Mouse (Mus musculus) Patski (cell line): Measurements from ENCODE around the gene Sf3a2. TPM values are rescaled to one million over a fixed set of nuclear protein-coding genes. Genes with fewer than 3 reads are reported as not detected.

ENCODE experiments used
- ATAC-seq: fragments of 100-300 bp; one replicate; pipeline ENCODE4 v1.8.0; 2021
- CTCF ChIA-PET: fragments of 350-600 bp; sonication (Branson Sonifier 250); formaldehyde crosslinking; loops from one replicate; lab custom pipeline; 2022; ENCODE audit warnings: inconsistent platforms; lab: Charles Lee
- POLR2A ChIA-PET: fragments of 350-600 bp; sonication (Branson Sonifier 250); formaldehyde crosslinking; loops from one replicate; lab custom pipeline; 2022; ENCODE audit warnings: antibody characterized with exemption, inconsistent platforms; lab: Charles Lee
- DNase-seq: peaks from one replicate; pipeline ENCODE4 v3.0.0-alpha.2; 2011; ENCODE audit warnings: low read depth, low spot score
- H3K27me3 ChIP-seq: fragments of 371-371 bp; one replicate; pipeline ENCODE4 v1.5.1; 2021
- CTCF ChIP-seq: fragments of 100-300 bp; IDR thresholded peaks from one replicate; pipeline ENCODE4 v1.5.1; 2021
- in situ Hi-C: fragments of 300-500 bp; cut with MboI; formaldehyde crosslinking; loops from 3 replicates; pipeline ENCODE4 v1.11.1; 2018; ENCODE audit warnings: low pct_unique_long_range_greater_than_20kb, mixed read lengths
- polyA plus RNA-seq: library from polyadenylated mRNA; unstranded; gene quantifications from one replicate; pipeline ENCODE4 v1.2.3, GENCODE M21; 2021

The Sf3a2 gene
- polyA plus RNA-seq, 1 experiment from 2014 or later, result 66.7 TPM

DNA sequence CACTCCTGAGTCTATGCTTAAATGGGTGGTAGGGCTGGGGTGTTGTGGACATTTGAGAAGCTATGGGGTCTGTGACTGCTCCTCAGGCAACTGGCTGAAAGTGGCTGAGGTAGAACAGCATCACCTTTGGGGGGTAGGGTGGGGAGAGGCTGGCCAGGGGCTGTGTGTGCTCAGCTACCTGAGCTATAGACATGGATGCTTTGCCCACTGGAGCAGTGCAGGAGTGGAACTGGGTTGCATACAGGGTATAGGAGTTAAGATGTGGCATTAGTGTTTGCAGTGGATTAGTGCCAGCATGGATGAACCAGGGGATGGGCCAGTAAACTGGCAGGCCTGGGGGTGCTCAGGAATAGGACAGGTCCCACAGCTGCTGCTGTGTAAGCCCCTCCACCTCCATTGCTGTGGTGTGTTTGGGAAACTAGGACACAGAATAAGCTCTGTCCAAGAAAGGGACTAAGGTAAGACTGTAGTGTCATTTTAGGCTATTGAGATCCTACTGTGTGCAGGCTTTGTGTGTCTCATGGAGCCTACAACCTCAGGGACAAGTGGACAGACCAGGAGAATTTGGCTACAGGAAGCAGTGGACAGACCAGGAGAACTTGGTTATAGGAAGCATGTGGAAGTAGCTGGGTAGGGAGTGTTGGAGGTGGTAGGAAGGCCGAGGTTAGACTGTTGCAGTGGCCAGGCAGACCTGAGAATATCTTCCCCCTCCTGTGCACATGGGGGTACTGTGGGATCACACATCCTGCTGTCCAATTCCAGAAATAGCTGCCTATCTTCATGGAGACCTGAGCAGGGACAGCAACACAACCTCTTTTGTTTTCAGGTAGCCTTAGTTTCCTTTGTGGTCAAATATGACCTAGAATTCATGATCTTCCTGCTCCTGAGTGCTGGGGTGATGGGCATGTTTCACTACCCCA is 31.6 kb downstream of the Sf3a2 start:
- in situ Hi-C loops, result no loop called here
- DNase-seq (no peak), ATAC-seq (no peak)
- POLR2A ChIA-PET, result interaction anchor here (1.0 to 1.8 kb wide), 3 partner anchors 29 to 66 kb away, joined by 3 to 8 read pairs (median 3); no protein-coding TSS in a partner anchor
- CTCF ChIA-PET, result interaction anchor here (1.2 to 1.4 kb wide), 4 partner anchors 38 to 81 kb away, joined by 3 to 4 read pairs (median 3); no protein-coding TSS in a partner anchor
- H3K27me3 ChIP-seq, result no peaks in the 10 kb centered on the region
- no peak for TF ChIP-seq CTCF

DNA sequence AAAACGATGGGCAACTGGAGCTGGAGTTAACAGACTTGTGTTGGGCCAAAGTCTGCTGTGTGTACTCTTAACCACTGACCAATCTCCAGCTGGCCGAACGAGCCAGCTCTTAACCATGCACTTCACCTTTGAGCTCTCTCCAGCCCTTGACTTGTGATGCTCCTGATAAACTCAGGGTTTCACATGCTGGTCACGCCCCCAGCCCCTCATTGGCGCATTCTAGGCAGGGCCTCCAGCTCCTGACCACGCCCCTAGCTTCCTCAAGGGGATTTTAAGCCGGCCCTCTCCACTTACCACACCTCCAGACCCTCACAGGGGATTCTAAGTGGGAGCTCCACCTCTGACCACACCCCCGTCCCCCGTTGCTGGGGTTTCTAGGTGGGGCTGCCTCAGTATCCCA is 33.1 kb downstream of the Sf3a2 start:
- TF ChIP-seq CTCF, result no peak
- POLR2A ChIA-PET, result interaction anchor here (1.8 kb wide), 1 partner anchor 27 kb away, joined by 8 read pairs; no protein-coding TSS in a partner anchor

DNA sequence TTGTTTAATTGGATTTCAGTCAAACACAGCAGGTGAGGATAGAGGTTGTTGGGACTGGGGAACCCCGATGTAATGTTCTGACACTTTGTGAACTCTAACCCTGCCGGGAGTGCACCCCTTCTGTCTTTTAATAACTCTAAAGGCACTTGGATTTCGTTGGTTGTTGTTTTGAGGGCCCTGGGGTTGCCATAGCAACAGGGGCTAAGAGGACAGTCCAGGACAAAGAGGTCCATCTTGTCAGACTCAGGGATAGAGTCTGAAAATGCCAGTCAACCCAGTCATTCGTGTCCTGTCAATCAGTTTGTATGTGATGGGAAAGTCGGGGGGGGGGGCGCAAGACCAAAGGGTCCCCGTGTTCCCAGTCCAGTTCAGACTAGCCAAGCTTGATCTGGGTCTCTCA is 34.8 kb downstream of the Sf3a2 start:
- in situ Hi-C loops, result no loop called here
- no peaks in the 10 kb centered on the region for H3K27me3 ChIP-seq
- no peak for TF ChIP-seq CTCF
- CTCF ChIA-PET, result interaction anchor here (1.8 kb wide), 1 partner anchor 42 kb away, joined by 4 read pairs; no protein-coding TSS in a partner anchor
- DNase-seq (no peak), ATAC-seq (no peak)
- POLR2A ChIA-PET, result no interaction called here

More for the DNA sequence above, 33.1 kb downstream of the Sf3a2 start:
- CTCF ChIA-PET, result interaction anchor here (1.1 to 1.8 kb wide), 4 partner anchors 17 to 73 kb away, joined by 3 to 4 read pairs (median 4); no protein-coding TSS in a partner anchor
- in situ Hi-C loops, result no loop called here
- H3K27me3 ChIP-seq, result no peaks in the 10 kb centered on the region
- DNase-seq, result no peak
- no peak for ATAC-seq

DNA sequence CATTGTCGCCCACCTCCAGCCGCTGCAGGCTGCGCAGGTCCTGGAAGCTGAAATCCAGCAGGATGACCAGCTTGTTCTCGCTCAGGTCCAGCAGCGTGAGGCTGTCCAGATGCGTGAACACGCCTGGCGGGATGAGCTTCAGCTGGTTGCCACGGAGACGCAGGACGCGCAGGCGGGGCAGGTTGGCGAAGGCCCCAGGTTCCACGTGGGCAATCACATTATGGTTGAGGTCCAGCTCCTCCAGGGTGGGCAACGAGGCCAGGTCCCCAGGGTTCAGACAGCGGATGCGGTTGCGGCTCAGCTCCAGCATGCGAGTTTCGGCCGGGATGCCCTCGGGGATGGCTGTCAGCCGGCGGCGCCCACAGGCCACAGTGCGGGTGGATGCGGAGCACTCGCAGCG is 37.6 kb downstream of the Sf3a2 start:
- TF ChIP-seq CTCF, result no peak
- CTCF ChIA-PET, result interaction anchor here (1.4 kb wide), 1 partner anchor 46 kb away, joined by 4 read pairs; no protein-coding TSS in a partner anchor
- POLR2A ChIA-PET, result interaction anchor here (0.9 to 1.3 kb wide), 2 partner anchors 9 to 10 kb away, joined by 3 to 4 read pairs; no protein-coding TSS in a partner anchor
- ATAC-seq (no peak), DNase-seq (no peak)
- in situ Hi-C loops, result no loop called here
- H3K27me3 ChIP-seq, result no peaks in the 10 kb centered on the region

DNA sequence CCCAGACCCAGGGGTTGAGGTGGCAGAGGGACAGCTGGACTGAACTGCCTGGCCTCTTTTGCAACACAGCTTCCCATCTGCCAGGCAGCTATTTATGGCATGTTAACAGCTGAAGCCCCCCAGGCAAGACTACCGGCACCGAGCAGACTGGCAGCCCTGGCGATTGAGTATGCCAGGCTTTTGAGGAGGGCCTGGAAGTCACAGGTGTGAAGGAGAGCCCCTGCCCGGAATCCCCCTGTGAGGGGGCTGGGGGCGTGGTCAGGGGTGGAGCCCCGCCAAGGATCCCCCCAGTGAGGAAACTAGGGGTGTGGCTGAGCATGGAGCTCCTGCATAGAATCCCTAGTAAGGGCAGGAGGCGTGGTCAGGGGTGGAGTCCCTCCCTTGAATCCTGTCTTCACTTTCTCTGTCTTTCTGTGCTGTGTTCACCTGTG is 39.0 kb downstream of the Sf3a2 start:
- TF ChIP-seq CTCF, result no peak
- in situ Hi-C loops, result no loop called here
- peaks cover 3% of the 10 kb centered on the region for H3K27me3 ChIP-seq
- DNase-seq, result no peak
- ChIA-PET CTCF (no interaction called here), POLR2A (interaction anchor here (0.6 to 1.3 kb wide), 2 partner anchors 10 to 23 kb away, joined by 3 read pairs; no protein-coding TSS in a partner anchor)
- no peak for ATAC-seq

DNA sequence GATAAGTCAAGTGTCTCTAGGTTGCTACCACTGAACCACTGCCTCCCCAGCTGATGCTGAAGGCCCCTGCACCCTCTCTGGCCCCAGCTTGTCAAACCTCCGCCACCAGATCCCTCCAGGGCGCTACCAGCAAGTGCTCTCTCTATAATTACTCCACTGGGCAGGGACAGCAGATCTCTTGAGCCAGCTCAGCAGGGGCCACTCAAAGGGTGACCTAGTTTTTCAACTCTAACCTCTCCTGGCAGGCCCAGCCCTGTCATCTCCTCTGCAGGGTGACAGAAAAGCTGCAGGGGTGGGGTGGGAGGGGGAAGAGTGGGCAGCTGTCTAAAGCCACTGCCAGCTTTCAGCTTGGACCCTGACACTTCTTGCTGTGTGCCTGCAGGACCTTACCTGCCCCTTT is 39.8 kb downstream of the Sf3a2 start:
- no peak for ATAC-seq
- in situ Hi-C loops, result no loop called here
- POLR2A ChIA-PET, result no interaction called here
- no peak for TF ChIP-seq CTCF
- CTCF ChIA-PET, result no interaction called here
- peaks cover 7% of the 10 kb centered on the region for H3K27me3 ChIP-seq
- DNase-seq, result no peak

DNA sequence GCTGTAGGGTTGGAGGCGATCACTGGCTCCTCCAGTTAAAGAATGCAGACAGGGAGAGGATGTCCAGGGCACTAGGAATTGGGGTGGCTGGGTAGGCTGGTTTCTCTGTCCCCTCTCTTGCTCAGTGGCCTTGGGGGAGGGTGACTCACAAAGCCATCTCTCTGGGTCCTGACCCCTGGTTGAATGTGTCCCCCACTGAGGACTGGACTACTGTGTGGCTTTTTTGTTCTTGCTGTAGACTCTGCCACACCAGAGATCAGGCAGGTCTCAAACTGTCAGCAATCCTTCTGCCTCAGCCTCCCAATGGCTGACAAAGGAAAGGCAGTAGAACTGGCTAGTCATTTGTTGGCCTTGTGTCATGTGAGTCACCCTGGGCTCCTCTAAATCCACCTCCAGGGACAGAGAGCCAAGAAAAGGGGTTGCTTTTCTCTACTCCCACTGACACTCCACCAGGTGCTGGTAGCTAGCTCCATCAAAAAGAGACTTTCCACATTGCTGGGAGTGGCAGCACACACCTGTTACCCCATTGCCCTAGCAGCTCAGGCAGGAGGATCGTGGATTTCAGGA is 40.4 kb downstream of the Sf3a2 start:
- H3K27me3 ChIP-seq, result peaks cover 13% of the 10 kb centered on the region
- TF ChIP-seq CTCF, result no peak
- POLR2A ChIA-PET, result no interaction called here
- CTCF ChIA-PET, result no interaction called here
- DNase-seq (no peak), ATAC-seq (no peak)
- in situ Hi-C loops, result no loop called here

DNA sequence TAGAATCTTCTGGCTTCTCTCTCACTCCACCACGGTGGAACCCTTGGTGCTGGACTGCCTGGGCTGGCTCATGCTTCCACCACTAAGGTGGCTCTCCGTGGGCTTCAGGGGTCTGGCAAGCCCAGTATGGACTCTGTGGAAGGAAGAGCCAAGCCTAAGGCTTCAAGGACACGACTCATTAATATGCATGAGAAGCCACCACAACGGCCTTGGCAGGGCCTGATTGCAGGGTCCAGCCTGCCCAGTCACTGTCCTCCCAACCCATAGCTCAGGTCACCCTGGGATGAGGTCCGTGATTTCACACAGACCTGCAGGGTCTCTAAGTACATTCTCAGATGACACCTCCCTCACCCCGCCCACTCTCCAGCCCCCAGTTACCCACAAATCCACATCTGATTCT is 41.9 kb downstream of the Sf3a2 start:
- TF ChIP-seq CTCF, result no peak
- in situ Hi-C loops, result no loop called here
- ChIA-PET CTCF (no interaction called here), POLR2A (no interaction called here)
- peaks cover 25% of the 10 kb centered on the region for H3K27me3 ChIP-seq
- ATAC-seq (no peak), DNase-seq (no peak)

DNA sequence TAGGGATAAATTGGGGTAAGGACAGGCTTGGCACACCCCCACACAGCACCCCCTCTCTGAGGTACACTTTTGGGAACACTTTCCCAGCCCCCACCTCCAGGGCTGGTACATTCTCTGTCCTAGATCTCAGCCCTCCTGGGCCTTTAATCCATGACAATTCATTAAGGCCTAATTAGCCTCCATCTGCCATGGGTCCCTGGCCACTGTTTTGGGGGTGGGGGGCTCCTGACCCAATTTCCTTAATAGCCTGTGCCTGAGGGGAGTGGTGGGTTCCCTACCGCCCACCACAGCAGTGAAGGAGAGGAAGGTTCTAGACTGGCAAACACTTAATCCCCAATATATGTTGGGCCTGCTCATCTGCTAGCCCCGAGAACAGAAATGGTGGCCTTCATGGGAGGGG is 43.7 kb downstream of the Sf3a2 start:
- peaks cover 27% of the 10 kb centered on the region for H3K27me3 ChIP-seq
- DNase-seq, result no peak
- POLR2A ChIA-PET, result no interaction called here
- in situ Hi-C loops, result no loop called here
- TF ChIP-seq CTCF, result no peak
- ATAC-seq, result no peak
- CTCF ChIA-PET, result interaction anchor here (1.4 kb wide), 1 partner anchor 14 kb away, joined by 4 read pairs; no protein-coding TSS in a partner anchor

DNA sequence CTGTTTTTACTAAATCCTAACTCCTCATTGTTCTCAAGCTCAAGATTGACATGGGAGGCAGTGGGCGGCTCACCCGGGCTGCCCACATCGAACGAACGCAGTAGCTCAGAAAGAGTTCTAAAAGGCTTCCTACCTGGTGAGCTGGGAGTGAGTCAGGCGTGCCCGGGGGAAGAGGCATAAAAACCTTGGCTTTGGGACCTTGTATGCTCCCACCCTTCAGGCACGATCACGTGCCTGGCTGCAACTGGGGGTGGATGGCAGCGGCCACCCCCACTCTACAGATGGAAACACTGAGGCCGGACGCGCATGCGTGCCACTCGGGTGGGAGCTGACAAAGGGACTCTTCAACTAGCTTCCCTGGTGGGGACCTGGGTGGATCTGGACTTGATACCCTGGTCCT is 44.3 kb downstream of the Sf3a2 start:
- ChIA-PET CTCF (interaction anchor here (1.4 kb wide), 1 partner anchor 14 kb away, joined by 4 read pairs; no protein-coding TSS in a partner anchor), POLR2A (interaction anchor here (0.6 kb wide), 1 partner anchor 15 kb away, joined by 3 read pairs; no protein-coding TSS in a partner anchor)
- H3K27me3 ChIP-seq, result peaks cover 27% of the 10 kb centered on the region
- TF ChIP-seq CTCF, result no peak
- in situ Hi-C loops, result no loop called here
- no peak for ATAC-seq
- DNase-seq, result no peak
